Mouse (Mus musculus) liver, embryonic 11.5 days (tissue): ENCODE data around the gene Usp25. TPM values are rescaled to one million over a fixed set of nuclear protein-coding genes. Genes with fewer than 3 reads are reported as not detected.
A peak's percentile ranks its signal among the peaks of the same experiment; 100 is the strongest.

Experiments used
- ATAC-seq: fragments of 200-750 bp; cut with Nextera tagmentation; replicated peaks from 2 replicates; pipeline ENCODE4 v1.8.0; 2017; ENCODE audit warnings: moderate number of reproducible peaks, mild to moderate bottlenecking, moderate TSS enrichment, moderate library complexity; ENCODE audit not compliant: low FRiP score
- DNase-seq: peaks from one replicate; pipeline ENCODE4 v3.0.0-alpha.2; 2017; ENCODE audit warnings: low spot score
- H3K27ac ChIP-seq: fragments of 300-500 bp; sonication (generic); 2 replicates; pipeline ENCODE4 v1.5.1; 2014; ENCODE audit warnings: mild to moderate bottlenecking, low read depth, low read length, control low read depth
- H3K27me3 ChIP-seq: fragments of 300-500 bp; sonication (generic); replicated peaks from 2 replicates; pipeline ENCODE4 v1.6.1; 2014; ENCODE audit warnings: low read length, mixed read lengths; ENCODE audit not compliant: control insufficient read depth, insufficient read depth
- H3K36me3 ChIP-seq: fragments of 300-500 bp; sonication (generic); 2 replicates; pipeline ENCODE4 v1.6.1; 2014; ENCODE audit warnings: mild to moderate bottlenecking, low read length, moderate library complexity, mixed read lengths; ENCODE audit not compliant: control insufficient read depth, insufficient read depth
- H3K4me1 ChIP-seq: fragments of 300-500 bp; sonication (generic); replicated peaks from 2 replicates; pipeline ENCODE4 v1.6.1; 2014; ENCODE audit warnings: low read length, mixed read lengths; ENCODE audit not compliant: control insufficient read depth, insufficient read depth
- H3K4me2 ChIP-seq: fragments of 300-500 bp; sonication (generic); 2 replicates; pipeline ENCODE4 v1.6.1; 2014; ENCODE audit warnings: mild to moderate bottlenecking, control low read depth, moderate library complexity
- H3K4me3 ChIP-seq: fragments of 300-500 bp; sonication (generic); 2 replicates; pipeline ENCODE4 v1.5.1; 2014; ENCODE audit warnings: low read depth, low read length, control low read depth
- H3K9ac ChIP-seq: fragments of 300-500 bp; sonication (generic); 2 replicates; pipeline ENCODE4 v1.6.1; 2014; ENCODE audit warnings: low read depth, low read length, control low read depth
- H3K9me3 ChIP-seq: fragments of 300-500 bp; sonication (generic); 2 replicates; pipeline ENCODE4 v1.6.1; 2016; ENCODE audit warnings: low read length, inconsistent platforms, mixed read lengths; ENCODE audit not compliant: control insufficient read depth
- WGBS: fragments of 180-500 bp; shearing (Covaris S2); extraction: QIAGEN DNeasy Blood & Tissue Kit; methylation state at CpG from one replicate; pipeline ENCODE4 v1.1.7; 2014; 5-methylcytosine and 5-hydroxymethylcytosine counted together
- polyA plus RNA-seq: library from polyadenylated mRNA; unstranded; fragments of >200 nt; fragmentation: Nextera tagmentation; extraction: Ambion mirVana; gene quantifications from 2 replicates; pipeline ENCODE4 v1.2.1, GENCODE M21; 2014

Usp25 gene
- polyA plus RNA-seq = 49.1 and 57.4 TPM in 2 replicates

GRCm38 (mm10) chr16:77013427-77014320 lies at the start of gene Usp25:
TSS of gene Usp25 (plus strand) at chr16:77013706.
- H3K36me3 ChIP-seq = no peaks in the 10 kb centered on the region
- peak within 1 kb of the TSS; percentile 76 for H3K27ac ChIP-seq
- DNase-seq (peak; percentile 93), ATAC-seq (peak; percentile 96)
- peak within 1 kb of the TSS; percentile 77 for H3K4me3 ChIP-seq
- H3K9ac ChIP-seq = peak within 1 kb of the TSS; percentile 89
- H3K4me2 ChIP-seq = peak within 1 kb of the TSS; percentile 86
- no peaks in the 10 kb centered on the region for H3K27me3 ChIP-seq
- WGBS = under 1% methylated on average over 115 of the region's 126 CpGs
- H3K4me1 ChIP-seq = peaks cover 12% of the 10 kb centered on the region
- H3K9me3 ChIP-seq = no peaks in the 10 kb centered on the region

GRCm38 (mm10) chr16:76967593-76968275 lies 45.8 kb upstream of the Usp25 start:
- DNase-seq (no peak), ATAC-seq (0 out of 2 replicates have a peak, but pooled peaks have one; percentile 23)
- Histone ChIP-seq H3K4me3 (no peak overlapping the region), H3K27ac (no peak overlapping the region), H3K4me2 (no peak overlapping the region), H3K36me3 (no peaks in the 10 kb centered on the region), H3K9me3 (no peaks in the 10 kb centered on the region), H3K4me1 (no peaks in the 10 kb centered on the region), H3K9ac (no peak overlapping the region), H3K27me3 (no peaks in the 10 kb centered on the region)
- 77% methylated on average over 3 of the region's 3 CpGs for WGBS

GRCm38 (mm10) chr16:76971211-76971610 lies 42.3 kb upstream of the Usp25 start:
- Histone ChIP-seq H3K9me3 (no peaks in the 10 kb centered on the region), H3K4me2 (no peak overlapping the region), H3K27ac (no peak overlapping the region), H3K4me1 (no peaks in the 10 kb centered on the region), H3K4me3 (no peak overlapping the region), H3K9ac (no peak overlapping the region), H3K27me3 (no peaks in the 10 kb centered on the region), H3K36me3 (no peaks in the 10 kb centered on the region)
- no peak for ATAC-seq
- DNase-seq = no peak
- 69% methylated on average over 5 of the region's 5 CpGs for WGBS

- H3K9ac ChIP-seq = no peak overlapping the region
- H3K9me3 ChIP-seq = no peaks in the 10 kb centered on the region
- H3K36me3 ChIP-seq = no peaks in the 10 kb centered on the region
- H3K27ac ChIP-seq = no peak overlapping the region
- 68% methylated on average over 5 of the region's 5 CpGs for WGBS
- ATAC-seq (no peak), DNase-seq (no peak)
- H3K4me2 ChIP-seq = no peak overlapping the region
- no peaks in the 10 kb centered on the region for H3K27me3 ChIP-seq
- H3K4me1 ChIP-seq = no peaks in the 10 kb centered on the region
- H3K4me3 ChIP-seq = no peak overlapping the region
Observed at GRCm38 (mm10) chr16:76976787-76977430, 36.6 kb upstream of the Usp25 start.

GRCm38 (mm10) chr16:76983696-76984095 lies 29.8 kb upstream of the Usp25 start:
- ATAC-seq (no peak), DNase-seq (no peak)
- Histone ChIP-seq H3K4me3 (no peak overlapping the region), H3K9me3 (no peaks in the 10 kb centered on the region), H3K4me2 (no peak overlapping the region), H3K4me1 (no peaks in the 10 kb centered on the region), H3K27me3 (no peaks in the 10 kb centered on the region), H3K36me3 (no peaks in the 10 kb centered on the region), H3K9ac (no peak overlapping the region), H3K27ac (no peak overlapping the region)
- WGBS = 80% methylated on average over 6 of the region's 6 CpGs

- DNase-seq (no peak), ATAC-seq (no peak)
- Histone ChIP-seq H3K27me3 (no peaks in the 10 kb centered on the region), H3K9me3 (no peaks in the 10 kb centered on the region), H3K9ac (no peak overlapping the region), H3K4me2 (no peak overlapping the region), H3K4me1 (no peaks in the 10 kb centered on the region), H3K4me3 (no peak overlapping the region), H3K27ac (no peak overlapping the region), H3K36me3 (no peaks in the 10 kb centered on the region)
- WGBS = 78% methylated on average over 4 of the region's 4 CpGs
Observed at GRCm38 (mm10) chr16:76987711-76988110, 25.8 kb upstream of the Usp25 start.

- Histone ChIP-seq H3K9ac (no peak overlapping the region), H3K27me3 (no peaks in the 10 kb centered on the region), H3K27ac (no peak overlapping the region), H3K9me3 (no peaks in the 10 kb centered on the region), H3K4me1 (no peaks in the 10 kb centered on the region), H3K4me2 (no peak overlapping the region), H3K4me3 (no peak overlapping the region), H3K36me3 (no peaks in the 10 kb centered on the region)
- DNase-seq (no peak), ATAC-seq (no peak)
- WGBS = 87% methylated on average over 3 of the region's 3 CpGs
Observed at GRCm38 (mm10) chr16:77003900-77004299, 9.6 kb upstream of the Usp25 start.

- Histone ChIP-seq H3K9ac (no peak overlapping the region), H3K4me1 (no peaks in the 10 kb centered on the region), H3K27ac (no peak overlapping the region), H3K4me2 (no peak overlapping the region), H3K27me3 (no peaks in the 10 kb centered on the region), H3K9me3 (no peaks in the 10 kb centered on the region), H3K36me3 (no peaks in the 10 kb centered on the region), H3K4me3 (no peak overlapping the region)
- ATAC-seq (no peak), DNase-seq (no peak)
- WGBS = 50% methylated on average over 5 of the region's 5 CpGs
Observed at GRCm38 (mm10) chr16:77009173-77009572, 4.3 kb upstream of the Usp25 start.
